Mouse (Mus musculus) megakaryocyte progenitor cell, adult 5-6 weeks (primary cell): ENCODE measurements around the gene 4930558C23Rik. TPM values are rescaled to one million over a fixed set of nuclear protein-coding genes. Genes with fewer than 3 reads are reported as not detected.
"Not testable (repeated sequence)": the region's sequence is repeated elsewhere in the genome, so short reads cannot be mapped to it uniquely, and the experiment has no call there.

ENCODE experiments used
- ATAC-seq: replicated peaks from 2 replicates; pipeline ENCODE4 v1.8.0; 2016; ENCODE audit warnings: mild to moderate bottlenecking, moderate TSS enrichment, inconsistent platforms; ENCODE audit not compliant: poor library complexity
- total RNA-seq, 2 experiments: library from RNA; stranded (forward) in 1 of 2; stranded (reverse) in 1 of 2; fragments of 157-497, 149-512 nt in 1 of 2; fragments of 200-1000 nt in 1 of 2; gene quantifications; 2 replicates each; pipeline versions ENCODE4 v1.2.3 to v1.2.4; 2015 to 2017

The 4930558C23Rik gene
- total RNA-seq (2015) (not detected in 2 replicates), total RNA-seq (2017) (not detected in 2 replicates)

- no peak for ATAC-seq
Measured at GRCm38 (mm10) chr3:95402741-95403140, at the start of gene 4930558C23Rik. Gene 4930558C23Rik, minus strand, starts transcription at chr3:95402841.

- no peak for ATAC-seq
Measured at GRCm38 (mm10) chr3:95450915-95451314, 48.3 kb upstream of the 4930558C23Rik start.

- ATAC-seq = peak; percentile 94
Measured at GRCm38 (mm10) chr3:95450408-95450807, 47.8 kb upstream of the 4930558C23Rik start.

DNA sequence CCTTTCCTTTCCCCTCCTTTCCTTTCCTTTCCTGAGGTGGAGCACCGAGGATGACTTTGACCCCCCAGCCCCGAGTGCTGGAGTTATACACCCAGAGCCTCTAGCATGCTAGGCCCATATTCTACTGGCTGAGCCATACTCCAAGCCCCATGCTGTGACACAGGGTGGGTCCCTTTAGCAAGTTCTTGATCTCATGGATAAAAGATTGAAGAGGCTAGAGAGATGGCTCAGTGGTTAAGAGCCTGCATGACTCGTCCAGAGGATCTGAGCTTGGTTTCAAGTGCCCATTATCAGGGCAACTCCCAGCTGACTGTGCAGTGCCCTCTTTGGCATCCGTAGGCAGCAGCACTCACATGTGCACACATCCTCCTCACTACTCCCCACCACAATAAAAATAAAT is 42.7 kb upstream of the 4930558C23Rik start:
- no peak for ATAC-seq

DNA sequence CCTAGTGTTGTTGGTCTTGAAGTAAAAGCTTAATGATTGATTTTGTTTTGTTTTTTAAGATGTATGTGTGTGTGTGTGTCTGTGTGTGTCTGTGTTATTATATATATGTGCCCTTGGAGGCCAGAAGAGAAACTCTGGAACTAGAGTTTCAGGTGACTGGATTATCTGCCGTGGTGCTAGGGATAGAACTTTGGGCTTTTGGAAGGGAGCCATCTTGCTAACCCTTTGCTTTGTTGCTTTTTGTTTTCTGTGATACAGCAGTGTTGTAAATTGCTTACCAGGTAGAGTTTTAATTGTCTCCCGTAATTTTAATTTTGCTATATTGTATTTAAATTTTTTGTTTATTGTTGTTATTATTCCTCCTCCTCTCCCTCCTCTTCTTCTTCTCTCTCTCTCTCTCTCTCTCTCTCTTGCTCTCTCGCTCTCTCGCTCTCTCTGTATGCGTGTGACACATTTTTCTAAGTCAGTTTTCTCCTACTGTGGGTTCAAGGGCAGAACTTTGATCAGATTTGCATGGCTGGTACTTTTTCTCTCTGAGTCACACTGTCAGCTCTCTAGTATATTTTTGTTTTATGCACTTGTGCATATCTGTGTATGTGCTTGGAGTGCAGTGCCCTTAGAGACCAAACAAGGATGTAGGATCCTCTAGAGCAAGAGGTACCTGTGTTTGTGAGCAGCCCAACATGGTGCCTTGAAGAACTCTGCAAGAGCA is 39.9 kb upstream of the 4930558C23Rik start:
- ATAC-seq = no peak

DNA sequence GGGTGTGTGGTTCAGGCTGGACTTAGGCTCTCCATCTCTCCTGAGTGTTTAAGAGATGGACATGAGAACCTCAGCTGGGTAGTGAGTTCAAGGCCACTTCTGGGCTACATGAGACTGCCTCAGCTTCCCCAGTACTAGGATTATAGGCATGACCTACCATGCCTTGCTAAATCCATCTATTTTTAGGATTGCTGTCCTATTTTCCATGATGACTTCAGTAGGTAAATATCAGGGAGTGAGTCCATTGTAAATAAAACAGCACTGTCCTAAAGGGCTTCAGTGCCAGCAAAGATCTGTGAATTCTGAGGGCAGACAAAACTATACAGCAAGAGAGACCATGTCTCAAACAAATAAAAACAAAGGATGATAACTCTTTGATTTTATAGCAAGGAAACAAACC is 37.0 kb upstream of the 4930558C23Rik start:
- ATAC-seq = no peak

- ATAC-seq = not testable (repeated sequence)
Measured at GRCm38 (mm10) chr3:95438636-95439035, 36.0 kb upstream of the 4930558C23Rik start.

GRCm38 (mm10) chr3:95435561-95435960 is 32.9 kb upstream of the 4930558C23Rik start:
- ATAC-seq = no peak

DNA sequence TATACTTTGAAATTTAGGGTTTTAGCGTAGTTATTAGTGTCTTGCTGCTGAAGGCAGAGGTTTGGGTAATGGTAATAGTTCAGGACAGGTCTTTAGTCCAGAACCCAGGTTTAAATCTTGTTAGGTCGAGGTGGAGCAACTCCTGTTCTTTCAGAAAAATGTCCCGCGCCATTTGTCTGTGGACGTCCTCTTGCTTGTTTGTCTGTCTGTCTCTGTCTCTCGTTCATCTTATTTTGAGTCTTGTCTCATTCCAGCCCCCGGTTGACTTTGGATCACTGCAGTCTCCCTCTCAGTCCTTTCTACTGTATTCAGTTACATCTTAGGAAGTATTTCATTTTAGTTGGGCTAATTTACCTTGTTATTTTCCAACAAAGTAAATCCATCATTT is 32.3 kb upstream of the 4930558C23Rik start:
- ATAC-seq = no peak

DNA sequence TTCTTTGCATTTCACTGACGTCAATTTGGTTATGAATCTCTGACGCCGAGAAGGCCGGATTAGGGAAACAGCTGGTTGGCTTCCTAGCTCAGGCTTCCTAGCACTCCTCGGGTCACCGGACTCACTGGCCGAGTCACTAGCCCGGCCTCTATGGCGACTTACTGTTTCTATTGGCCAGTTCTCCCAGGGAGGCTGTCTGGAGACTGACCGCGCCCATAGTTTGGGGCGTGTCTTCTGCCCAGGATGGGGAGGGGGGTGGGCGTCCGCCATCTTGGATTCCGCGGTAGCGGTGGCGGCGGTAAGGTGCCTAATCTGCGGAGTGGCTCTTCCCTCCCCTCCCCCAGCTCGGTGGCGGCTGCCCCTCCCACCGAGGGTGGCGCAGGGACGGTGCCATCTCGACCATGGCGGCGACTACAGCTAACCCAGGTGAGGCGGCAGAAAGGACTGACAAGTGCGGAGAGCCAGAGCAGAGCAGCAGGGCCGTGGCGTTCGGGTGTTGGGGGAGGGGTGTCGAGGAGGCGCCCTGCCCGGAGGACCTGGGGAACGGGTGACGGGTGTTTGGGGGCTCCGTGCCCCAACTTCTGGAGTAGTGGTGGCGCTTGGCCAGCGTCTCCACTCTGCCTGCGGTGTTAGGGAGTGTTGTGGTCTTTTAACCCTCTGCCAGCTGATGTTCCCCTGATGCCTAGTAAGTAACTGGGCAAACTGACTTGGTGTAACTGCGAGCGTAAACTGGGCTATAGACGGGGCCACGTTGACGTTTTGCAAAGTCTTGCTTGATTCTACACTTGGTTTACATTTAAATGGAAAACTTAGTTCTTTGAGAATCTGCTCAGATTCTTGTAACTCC is 31.7 kb upstream of the 4930558C23Rik start, which contains the start of gene Arnt:
TSS of gene Arnt (plus strand) at position 253 of the 847 bp plus-strand sequence.
- ATAC-seq = peak; percentile 98

DNA sequence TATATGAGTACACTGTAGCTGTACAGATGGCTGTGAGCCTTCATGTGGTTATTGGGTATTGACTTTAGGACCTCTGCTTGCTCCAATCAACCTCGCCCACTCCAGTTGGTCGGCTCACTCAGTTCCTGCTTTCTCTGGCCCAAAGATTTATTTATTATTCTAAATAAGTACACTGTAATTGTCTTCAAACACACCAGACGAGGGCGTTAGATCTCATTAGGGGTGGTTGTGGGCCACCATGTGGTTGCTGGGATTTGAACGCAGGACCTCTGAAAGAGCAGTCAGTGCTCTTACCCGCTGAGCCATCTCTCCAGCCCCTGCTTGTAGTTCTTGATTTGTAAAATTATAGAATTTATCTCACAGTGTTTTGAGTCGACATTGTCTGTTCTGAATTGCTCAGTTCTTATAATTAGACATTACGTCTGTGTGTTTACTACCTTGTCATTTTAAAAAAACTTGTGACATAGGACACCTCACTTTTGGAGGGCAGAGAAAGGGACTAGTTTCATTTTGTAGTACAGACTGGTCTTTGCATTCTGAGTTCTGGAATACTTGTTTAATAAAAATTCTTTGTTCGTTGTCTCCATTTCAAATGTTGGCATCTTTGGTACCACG is 30.8 kb upstream of the 4930558C23Rik start:
- ATAC-seq = no peak

- peak; percentile 57 for ATAC-seq
Measured at GRCm38 (mm10) chr3:95428423-95428822, 25.8 kb upstream of the 4930558C23Rik start.

- ATAC-seq = 0 out of 2 replicates have a peak, but pooled peaks have one; percentile 11
Measured at GRCm38 (mm10) chr3:95427891-95428238, 25.2 kb upstream of the 4930558C23Rik start.

GRCm38 (mm10) chr3:95427117-95427890 is 24.7 kb upstream of the 4930558C23Rik start:
- peak; percentile 78 for ATAC-seq

DNA sequence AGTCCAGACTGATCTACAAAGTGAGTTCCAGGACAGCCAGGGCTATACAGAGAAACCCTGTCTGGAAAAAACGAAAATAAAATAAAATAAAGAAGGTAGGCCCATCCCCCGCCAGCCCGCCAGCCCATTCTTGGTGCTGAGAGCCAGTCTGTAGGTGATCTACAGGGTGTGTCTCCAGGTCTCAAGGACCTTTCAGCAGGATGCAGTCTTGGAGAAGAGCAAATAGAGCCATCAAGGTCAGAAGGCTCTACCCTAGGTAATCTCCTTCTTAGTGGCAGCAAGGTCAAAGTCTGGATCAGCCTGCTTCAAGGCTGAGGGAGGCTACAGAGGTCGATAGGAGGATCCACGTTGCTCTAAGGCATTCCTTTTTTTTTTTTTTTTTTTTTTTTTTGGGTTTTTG is 23.8 kb upstream of the 4930558C23Rik start:
- ATAC-seq = not testable (repeated sequence)

- ATAC-seq = no peak
Measured at GRCm38 (mm10) chr3:95417866-95418265, 15.2 kb upstream of the 4930558C23Rik start.

- ATAC-seq = no peak
Measured at GRCm38 (mm10) chr3:95412268-95412667, 9.6 kb upstream of the 4930558C23Rik start.

GRCm38 (mm10) chr3:95408852-95409251 is 6.2 kb upstream of the 4930558C23Rik start:
- no peak for ATAC-seq

GRCm38 (mm10) chr3:95407728-95408127 is 5.1 kb upstream of the 4930558C23Rik start:
- ATAC-seq = no peak

DNA sequence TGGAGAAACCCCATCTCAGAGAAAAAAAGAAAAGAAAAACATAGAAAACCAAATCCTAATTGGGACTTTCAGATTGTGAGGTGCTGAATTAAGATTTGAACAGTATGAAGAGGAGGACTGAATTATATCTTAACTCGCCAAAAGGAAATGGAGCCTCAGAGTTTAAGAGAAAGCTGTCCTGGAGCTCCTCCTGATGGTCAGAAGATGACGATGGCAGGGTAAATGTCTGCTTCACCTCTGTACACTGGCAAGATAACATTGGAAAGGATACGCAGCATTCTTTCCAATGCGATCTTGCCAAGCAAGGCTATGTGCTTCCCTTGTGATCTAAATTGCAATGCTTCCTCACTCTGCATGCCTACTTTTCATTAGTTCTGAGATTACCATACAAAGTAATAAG is 8.3 kb downstream of the 4930558C23Rik start:
- ATAC-seq = peak; percentile 76
